Mouse (Mus musculus) embryo, embryonic 11 days (tissue): ENCODE data around the gene Urb1.
A peak's percentile ranks its signal among the peaks of the same experiment; 100 is the strongest.

Source experiments
- DNase-seq: peaks from one replicate; pipeline ENCODE4 v3.0.0-alpha.2; 2015

Urb1 gene

DNA sequence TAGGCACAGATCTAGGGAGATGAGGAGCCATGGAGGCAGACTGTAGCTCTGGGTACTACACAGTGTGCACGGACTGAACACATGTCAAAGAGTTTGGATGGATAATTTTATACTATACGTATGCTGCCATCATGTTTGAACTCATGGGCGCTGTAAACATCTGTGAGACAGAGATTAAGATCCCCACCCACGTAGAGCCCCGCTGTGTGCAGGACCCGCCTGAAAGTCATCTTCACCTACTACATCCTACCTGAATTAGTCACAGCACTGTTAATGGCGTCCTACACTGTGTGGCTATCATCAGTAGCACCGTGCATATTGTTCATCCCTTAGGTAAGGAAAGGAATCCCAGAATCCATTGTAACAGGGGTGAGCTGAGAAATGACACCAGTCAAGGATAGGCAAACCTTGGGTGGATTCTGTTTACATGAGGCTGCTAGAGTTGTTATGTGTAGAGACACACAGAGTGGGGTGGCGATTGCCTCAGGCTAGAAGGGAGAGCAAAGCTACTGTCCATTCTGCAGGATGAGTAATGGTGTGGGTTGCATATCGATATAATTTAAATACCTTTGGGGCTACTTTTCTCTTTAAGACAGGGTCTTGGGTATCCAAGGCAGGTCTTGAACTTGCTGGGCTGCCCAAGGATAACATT lies 12.2 kb upstream of the Urb1 start:
- no peak for DNase-seq

DNA sequence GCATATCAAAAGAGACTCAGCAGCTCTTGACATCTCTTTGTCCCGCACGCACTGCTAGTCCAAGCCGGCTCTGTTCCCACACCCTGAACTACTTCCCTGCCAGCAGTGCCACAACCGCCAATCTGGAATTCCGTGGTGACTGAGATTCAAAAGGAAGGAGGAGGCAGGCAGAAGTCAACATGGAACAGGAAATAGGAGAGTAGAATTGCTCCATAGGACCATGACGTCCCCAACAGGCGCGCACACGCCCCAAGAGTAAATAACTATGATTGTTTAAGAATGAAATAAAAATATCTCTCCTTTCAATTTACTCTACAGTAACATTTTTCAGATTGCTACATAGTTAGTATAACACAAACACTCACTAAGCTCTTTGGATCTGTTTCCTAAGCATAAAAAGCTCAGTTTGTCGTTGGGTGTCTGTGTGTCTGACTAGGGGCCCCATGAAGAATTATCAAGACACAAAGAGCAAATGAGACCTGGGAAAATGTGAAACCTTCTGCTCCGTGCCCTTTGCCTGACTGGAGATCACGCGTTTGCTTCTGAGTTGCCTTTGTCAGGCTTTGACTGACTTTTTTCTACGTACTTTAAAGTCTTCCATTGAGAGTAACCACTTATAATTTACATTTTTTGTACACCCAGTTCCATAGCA lies 11.0 kb upstream of the Urb1 start:
- no peak for DNase-seq

DNA sequence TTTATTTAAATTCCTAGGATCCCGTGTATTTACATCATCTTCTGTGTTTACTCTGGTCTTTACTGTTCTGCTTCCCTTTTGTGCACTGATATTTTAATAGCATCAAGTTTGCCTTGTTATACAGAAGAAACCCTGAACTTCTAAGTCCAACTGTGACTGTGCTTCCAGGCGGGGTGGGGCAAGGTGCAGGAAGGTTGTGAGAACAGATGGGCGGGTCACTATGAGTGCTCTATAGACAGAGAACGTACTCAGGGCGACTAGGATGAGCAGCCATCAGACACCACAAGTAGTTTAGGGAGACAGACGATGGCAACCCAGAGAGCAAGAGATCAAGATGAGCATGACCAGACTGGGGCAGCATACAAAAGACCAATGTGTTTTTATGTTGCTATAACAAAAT lies 10.1 kb upstream of the Urb1 start:
- no peak for DNase-seq

DNA sequence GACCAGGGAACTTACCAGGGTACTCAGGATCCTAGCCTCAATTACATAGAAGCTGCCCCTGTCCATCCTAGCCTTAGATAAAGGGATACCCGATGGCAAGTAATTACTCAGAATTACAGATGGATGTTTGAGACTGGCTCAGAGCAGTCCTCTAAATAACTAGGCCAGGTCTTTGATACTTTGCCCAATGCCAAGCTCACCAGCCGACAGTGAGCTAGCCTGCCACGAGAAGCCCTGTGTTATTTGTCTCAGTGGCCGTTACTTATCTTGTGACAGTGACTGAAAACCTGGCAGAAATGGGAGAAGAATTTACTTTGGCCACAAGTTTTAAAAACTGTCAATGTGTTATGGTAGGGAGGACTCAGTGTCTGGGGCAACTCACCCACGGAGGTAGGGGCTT lies 1.9 kb upstream of the Urb1 start:
- no peak for DNase-seq

DNA sequence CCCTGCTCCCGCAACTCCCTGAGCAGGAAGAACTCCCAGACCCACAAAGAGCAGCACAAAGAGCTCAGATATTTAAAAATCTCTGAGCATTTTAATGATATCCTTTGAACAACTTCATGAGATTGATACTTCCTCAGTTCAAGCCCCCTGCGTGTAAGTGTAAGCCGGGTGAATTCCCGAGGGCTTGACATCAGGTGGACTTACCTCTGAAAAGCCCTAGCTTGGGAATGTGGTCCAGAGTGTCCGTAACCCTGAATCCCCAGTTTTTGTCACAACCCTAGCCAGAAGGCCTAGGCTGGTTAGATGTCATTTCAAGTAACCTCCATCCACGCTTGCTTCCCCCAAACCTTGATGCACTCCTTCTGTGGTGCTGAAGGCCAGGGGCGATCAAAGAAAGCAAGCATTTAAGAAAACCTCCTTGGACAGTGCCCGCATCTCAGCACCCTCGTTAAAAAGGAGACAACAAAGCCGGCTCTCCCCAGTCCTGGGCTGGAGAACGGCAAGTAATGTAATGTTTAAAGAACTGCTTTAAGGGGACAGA lies 573 bp upstream of the Urb1 start:
- DNase-seq, result no peak

DNA sequence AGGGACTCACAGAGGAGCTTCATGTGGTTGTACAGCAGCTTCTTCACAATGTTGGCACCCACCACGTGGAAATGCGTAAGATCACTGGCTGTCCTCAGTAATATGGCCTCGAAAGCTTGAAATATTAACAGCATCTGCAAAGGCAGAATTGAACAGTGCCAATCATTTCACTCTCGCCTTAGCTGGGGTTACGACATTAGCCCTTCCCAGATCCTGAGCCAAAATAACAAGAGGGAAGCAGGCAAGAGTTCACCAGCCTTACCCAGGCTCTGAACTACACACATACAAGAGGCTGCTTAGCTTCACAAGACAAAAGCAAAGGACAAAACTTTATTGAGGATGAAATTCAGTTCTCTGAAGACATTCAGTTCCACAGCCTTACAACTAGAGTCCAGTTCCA lies 5.7 kb downstream of the Urb1 start:
- DNase-seq, result no peak

DNA sequence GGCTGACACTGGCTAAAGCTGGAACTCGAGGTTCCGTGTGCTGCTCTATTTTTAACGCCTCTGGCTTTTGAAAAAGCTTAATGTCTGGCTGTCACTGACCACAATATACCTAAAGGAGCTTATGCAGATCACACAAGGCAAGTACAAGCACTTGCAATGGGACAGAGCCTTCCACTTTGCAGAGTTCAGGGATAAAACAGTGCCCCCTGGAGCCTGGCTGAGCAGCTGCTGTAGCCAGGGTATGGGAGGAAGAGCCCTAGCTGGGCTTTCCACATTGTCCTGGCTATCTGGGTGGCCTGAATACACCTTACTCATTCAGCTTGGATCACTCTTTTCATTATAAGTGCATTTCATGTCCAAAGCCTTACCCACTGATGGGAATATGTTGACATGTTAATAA lies 8.3 kb downstream of the Urb1 start:
- DNase-seq, result peak; percentile 41

DNA sequence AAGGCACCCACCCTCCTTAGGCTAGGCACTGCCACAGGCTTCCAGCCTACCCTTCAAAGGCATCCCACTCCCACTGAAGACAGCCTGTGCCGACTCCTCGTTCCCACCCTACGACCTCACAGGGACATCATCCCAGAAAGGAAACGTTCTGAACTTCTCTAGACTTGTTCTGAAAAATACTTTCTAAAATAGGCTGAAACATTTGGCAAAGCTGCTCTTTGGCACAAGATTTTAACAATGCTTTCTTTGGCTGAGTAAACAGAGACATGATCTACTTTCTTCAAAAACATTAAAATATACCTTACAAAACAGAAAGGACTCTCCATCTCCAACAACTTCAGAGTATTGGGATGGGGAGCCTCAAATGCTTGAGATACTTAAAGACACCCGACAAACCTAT lies 9.0 kb downstream of the Urb1 start:
- DNase-seq, result no peak

DNA sequence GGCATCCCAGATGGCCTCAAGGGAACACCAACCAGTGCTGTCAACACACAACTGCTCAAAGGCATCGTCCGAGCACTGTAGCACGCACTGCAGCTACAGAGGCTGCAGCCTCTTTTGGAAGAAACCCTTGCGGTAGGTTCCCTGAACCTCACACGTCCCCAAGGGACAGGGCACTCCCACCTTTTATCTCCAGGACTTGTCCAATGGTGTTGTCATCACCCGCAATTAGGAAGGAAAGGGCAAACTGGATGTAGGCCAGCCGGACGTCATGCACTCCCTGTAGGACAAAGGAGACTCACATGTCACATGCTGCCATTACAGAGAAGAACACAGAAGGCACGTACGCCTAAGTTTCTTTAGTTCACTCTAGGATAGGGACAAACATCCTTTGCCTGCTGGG lies 10.4 kb downstream of the Urb1 start:
- no peak for DNase-seq

DNA sequence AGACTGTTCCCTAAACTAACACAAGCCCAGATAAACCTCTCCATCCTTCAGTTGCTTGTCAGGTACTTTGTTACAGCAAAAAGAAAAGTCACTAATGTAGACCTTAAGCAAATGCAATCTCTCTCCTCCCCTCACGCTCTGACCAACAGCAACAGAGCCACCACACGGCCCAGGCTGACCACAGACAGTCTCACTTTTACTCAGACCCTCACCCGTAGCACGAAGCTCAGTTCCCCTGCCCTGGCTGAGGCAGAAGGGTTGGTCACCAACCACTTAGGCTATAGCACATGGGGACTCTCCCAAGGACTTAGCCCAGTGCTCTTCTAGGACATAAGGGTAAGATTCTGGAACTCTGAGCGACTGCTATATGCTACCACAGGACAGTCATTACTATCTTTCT lies 11.4 kb downstream of the Urb1 start:
- no peak for DNase-seq

DNA sequence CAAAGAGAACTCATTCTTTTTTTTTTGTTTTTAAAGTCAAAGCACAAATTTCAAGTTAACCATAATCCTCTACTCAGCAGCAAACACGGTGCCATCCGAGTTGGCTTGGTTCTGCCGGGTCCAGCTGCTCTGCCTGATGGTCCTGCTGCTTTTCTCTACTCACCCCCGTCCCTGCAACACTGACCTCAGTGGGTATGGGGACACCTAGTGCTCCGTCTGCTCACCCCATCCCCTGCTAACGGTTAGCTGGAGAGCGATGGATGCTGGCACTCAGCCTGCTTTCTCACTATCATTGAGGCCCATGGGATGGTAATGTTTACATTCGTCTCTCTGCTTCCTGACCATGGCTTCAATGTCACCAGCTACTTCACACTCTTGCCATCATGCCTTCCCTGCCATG lies 11.8 kb downstream of the Urb1 start:
- DNase-seq, result no peak

DNA sequence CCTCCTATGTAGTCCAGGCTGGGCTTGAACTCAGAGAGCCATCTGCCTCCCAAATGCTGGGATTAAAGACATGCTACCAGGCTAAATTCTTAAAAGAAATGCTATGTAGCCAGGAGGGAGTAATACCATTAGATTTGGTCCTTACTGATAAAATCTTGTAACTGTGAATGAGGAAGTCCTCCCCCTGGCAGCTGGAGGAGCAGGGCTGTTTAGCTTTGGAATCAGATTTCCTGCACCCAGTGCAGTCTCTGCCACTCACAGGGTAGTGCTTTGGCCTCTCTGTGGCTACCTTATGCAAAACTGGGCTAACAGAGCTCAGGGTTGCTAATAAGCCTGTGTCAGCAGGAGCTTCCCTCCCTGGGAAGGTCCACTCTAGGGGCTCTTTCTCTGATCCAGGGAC lies 15.5 kb downstream of the Urb1 start:
- no peak for DNase-seq

DNA sequence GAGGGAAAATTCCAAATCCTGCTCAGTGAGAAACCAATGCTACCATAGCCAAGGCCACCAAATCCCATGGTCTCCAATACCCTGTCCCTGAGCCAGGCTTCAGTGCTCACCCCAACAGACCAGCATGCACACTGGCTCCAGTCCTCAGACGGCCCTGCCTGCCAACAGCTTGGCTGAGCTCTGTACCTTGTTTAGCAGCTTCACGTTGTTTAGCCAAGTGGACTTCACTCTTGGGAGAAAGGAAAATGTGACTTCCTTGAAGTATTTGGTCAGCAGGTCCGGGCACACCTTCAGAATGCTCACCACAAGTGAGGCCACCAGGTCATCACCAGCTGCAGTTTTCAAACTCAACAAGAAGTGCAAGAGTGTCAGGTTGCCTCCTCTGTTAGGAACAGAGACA lies 17.7 kb downstream of the Urb1 start:
- no peak for DNase-seq

DNA sequence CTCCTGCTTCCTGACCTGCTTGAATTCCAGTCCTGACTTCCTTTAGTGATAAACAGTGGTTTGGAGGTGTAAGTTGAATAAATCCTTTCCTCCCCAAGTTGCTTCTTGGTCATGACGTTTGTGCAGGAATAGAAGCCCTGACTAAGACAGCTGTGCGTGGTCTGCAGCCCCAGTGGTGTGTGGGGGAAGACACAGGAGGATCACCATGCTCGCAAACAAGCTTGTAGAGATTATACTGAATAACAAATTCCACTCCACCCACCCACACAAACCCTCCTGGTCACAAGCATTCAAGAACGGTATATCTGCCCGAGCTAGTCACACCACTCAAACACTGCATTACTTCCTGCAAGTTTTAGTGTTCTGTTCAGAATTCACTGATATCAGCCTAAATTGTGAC lies 18.1 kb downstream of the Urb1 start:
- DNase-seq, result no peak

DNA sequence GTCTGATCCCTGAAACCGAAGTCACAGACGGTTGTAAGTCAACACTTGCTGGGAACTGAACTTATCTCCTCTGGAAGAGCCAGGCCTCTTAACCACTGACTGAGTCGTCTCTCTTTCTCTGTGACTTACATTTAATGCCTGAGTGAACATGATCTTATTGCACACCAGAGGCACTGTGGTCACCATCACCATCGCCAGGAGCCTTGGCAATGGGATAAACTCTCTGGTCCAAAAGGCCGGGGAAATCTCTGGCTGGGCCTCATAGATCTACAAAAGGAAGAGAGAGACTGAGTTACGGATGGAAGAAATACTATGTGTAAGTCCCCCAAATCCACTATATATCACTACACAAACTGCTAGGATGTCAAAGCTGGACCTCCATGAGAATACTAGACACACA lies 19.3 kb downstream of the Urb1 start:
- no peak for DNase-seq

DNA sequence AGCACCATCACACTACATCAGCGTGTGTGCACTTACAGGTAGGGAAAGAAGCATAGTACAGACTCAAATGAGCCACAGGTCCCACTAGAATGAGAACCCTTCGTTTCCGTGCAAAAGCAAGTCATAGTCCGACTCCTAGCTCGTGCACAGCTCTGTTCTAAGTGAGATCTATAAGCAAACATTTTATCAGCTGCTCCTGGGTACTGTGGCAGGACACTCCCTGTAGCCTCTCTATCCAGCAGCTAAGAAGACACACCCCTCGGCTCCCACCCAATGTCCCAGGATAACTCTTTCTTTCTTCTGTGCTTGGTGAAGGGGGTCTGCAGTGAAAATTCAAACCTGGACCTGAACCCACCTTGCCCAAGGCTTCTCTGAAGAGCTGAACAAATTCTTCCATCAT lies 21.6 kb downstream of the Urb1 start:
- DNase-seq, result no peak

DNA sequence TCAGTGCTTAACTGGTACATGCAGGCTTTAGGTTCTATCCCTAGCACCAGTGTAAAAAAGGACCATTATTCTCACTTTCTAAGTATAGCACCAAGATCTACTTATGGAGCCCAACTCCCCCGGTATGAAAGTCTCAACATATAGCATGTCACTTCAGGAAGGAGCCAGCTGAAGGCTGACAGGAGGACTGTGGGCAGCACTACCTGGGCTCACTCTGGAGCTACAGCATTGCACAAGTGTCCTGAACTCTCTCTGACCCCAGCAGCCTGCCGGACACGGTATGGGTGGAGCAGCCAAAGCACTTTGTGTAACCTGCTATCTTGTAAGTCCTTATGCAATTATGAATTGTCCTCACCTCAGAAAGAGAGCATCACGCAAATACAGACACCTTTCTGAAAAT lies 25.0 kb downstream of the Urb1 start:
- no peak for DNase-seq

DNA sequence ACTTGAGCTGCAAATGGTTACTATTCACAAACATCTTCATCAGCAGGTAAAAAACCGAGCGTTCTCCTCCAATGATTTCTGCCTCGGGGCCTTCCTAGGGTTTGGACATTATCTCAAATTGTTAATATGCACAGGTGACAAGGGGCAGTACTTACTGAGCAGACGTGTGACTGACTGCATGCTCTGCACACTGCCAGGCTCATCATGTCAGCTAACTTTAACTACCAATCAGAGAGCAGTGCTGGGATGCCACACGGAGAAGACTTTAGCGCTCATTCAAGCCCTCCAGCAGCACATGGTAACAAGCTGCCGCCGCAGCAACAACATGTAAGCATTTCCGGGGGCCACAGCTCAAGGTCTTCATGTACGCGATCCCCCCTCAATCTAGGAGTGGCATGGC lies 26.9 kb downstream of the Urb1 start:
- DNase-seq, result no peak

DNA sequence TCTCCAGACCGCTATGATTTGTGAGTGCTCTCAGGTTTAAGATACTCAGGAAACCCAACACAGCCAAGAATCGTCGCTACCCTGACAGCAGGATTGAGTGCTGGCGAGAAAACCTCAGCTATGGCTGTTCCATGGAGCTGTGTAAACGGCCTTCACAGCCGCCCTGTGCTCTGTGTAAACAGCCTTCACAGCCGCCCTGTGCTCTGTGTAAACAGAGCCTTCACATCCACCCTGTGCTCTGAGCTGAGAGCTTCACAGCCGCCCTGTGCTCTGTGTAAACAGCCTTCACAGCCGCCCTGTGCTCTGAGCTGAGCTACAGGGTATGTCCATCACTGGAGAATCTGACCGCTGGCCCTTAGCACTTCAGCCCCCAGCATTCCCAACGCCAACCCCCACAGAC lies 30.4 kb downstream of the Urb1 start:
- peak; percentile 31 for DNase-seq

DNA sequence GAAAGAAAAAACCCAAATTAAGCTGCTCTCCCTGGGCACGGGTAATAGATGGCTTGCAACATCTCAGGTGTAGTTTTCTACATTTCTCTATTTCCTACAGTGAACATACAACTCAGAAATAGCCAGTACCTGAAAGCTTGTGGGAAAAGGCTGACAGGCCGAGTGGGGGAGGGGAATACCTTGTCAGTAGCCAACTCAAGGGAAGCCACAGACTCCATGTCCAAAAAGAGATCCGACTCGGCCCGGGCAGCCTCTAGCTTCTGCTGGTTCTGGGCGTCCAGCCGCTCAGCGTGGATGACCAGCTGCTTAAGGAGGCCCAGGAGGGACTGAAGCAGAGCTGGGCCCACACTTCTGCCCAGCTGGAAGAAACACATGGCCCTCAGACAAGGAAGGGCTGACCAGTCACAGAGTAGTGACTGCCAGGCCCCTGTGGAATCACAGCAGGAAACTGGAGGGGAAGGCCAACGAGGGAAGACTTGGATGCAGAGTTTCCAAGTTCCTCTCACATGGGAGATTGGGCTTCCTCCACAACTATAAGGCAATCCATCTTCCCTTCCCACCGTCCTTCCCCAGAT lies 34.2 kb downstream of the Urb1 start:
- no peak for DNase-seq

DNA sequence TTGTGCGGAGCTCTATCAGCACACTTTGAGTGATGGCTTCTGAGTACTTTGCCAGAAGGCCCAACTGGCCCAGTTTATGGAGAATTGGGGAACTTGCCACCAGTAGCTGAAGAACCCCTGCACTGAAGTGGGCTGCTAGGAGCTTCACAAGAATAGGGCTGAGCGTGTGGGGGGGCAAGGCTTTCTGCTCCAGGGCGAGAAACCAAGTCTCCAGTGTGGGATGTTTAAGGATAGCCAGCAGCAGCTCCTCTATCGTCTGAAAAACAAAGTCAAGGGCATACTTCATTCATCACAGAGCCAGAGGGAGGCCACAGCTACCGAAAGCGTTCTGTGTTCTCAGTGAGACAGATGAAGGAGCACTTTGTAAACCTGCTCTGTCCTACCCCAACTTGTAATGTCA lies 35.6 kb downstream of the Urb1 start:
- no peak for DNase-seq

DNA sequence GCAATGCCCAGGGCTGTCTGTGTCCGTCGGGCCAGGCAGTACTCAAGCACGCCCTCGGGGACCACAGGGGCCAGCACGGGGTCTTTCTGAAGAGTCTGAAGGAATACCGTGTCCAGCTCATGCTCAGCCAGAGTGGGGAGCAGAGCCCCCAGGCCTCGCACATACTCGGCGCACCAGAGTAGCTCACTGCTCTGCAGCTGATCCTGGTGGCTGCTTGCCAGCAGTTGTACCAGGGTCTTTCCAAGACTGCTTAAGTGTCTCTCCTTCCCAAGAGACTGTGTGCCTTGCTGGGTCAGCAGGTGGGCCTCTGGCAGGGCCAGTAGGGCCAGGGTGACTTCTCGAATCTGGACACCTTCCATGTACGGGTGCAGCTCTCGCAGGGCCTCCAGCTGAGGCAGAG lies 36.0 kb downstream of the Urb1 start:
- no peak for DNase-seq

DNA sequence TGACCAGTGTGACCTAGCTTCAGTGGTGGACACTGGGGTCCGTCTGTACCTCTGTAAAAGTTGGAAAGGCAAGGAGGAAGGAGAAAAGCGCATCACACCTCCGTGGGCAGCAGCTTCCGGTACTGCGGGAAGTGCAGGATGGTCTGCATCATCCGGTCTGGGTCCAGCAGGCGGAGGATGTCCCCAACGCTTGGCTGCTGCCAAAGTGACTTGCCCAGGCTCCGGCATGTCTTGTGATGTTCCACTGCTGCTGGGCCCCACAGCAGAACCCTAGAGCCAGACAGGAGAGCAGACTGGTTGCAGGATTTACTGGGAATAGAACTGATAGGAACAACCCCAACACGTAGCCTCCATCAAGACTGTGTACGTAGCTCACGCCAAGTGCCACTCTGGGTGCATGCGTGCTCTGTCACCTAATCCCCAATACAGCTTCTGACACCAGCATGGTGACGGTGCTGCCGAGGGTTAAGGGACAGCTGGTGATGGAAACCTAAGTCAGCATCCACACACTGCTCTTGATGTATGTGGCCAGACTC lies 43.2 kb downstream of the Urb1 start:
- DNase-seq, result no peak

DNA sequence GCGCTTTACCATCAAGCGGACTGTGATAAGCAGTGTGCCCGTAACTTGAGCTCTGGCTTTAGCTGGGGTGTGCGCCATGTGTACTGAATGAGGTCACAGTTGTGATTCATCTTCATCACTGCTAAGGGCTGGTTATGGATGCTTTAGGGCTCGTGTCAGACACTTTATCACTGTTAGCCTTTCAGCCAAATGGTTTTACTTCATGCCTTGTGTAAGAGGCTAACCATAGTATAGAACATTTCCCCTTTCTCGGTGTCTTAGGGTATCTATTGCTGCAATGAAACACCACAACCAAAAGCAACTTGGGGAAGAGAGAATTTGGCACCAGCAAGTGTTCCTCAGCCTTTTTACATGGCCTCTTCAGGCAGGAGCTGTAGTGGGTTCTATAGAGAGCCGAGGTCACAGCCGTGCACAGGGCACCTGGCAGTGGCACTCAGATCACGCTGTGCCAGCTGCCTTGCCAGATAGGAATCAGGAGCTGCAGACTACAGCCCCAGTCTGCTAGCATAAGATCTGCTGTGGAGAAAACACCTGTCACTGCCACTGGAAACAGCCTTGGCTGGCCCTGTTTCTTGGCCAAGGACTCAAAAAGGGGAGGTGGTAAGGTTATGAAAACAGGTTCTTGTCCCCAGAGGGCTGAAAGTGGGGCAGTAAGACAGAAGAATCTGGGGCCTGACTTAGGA lies 44.9 kb downstream of the Urb1 start:
- no peak for DNase-seq
